Mouse (Mus musculus): ENCODE measurements around the gene Pald1.

Gene Pald1

DNA sequence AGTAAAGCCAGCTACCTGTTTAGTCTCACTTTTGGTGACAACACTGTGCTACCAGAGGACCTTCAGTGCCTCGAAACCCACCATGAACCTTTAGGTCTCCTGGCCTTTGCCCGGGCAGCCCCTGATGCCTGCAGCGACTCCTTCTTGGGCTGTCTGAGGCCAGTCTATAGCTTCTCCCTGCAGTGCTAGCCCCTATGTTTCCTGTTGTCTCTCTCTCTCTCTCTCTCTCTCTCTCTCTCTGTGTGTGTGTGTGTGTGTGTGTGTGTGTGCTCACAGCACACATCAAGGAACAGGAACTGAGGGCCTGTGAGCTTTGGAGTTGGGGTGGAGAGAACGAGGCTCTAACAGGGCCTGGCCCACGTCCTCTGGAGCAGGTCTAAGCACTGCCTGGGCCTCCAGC, 46.7 kb downstream of the Pald1 start:
- DNase-seq (ENCODE audit: inconsistent age in 2 of 2, low spot score in 1 of 2): no peak

DNA sequence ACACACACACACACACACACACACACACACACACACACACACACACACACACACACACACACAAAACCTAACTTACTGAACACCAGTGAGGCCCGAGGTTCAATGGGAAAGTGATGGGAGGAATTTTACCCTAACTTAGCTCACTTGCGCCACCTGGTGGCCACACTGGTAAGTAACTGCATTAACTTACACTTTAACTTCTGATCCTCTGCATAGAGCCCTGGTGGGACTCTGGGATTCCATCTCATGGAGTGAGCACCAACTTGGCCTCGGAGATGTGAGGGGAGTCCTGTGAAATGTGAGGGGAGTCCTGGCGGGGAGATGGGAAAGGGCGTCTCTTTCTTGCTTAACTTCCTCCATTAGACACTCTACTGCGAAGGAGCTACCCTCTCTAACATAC, 47.2 kb downstream of the Pald1 start:
- DNase-seq (ENCODE audit: inconsistent age in 2 of 2, low spot score in 1 of 2): peak; percentile 66 to 90

DNA sequence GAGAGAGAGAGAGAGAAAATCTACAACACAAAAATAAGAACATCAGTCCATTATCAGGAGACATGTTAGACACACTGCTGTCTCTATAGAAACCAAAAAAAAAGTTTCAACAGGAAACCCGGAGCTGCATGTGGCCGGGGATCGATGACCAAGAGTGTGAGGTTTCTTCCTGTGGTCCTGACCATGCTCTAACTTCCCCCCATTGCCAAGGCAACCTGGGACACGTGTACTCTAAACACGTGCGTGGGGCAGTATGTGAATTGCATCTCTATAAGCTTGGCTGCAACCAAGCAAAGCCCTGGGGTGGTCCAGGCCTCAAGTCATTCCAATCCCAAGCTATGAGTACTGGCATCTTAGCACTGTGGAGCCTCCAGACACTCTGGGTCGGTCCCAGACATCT, 48.8 kb downstream of the Pald1 start:
- no peak for DNase-seq (ENCODE audit: inconsistent age in 2 of 2, low spot score in 1 of 2)

DNA sequence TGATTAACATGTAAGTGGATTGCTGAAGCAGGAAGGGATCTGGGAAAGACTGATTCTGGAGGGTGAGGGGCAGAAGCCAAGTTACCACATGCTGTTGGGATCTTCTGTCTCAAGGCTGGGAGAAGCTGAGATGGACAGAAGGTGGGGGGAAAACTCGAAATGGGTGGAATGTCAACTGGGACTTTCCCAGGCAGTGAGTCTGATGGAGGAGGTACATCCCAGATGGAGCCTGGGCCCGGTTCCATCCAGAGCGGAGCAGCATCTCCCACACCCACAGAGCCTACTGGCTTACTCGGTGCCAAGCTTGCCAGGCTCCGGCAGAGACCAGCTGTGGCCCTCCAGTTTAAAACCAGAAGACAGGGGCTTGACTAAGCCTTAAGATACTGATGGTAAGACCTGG, 52.3 kb downstream of the Pald1 start:
- DNase-seq (ENCODE audit: inconsistent age in 2 of 2, low spot score in 1 of 2): no peak

DNA sequence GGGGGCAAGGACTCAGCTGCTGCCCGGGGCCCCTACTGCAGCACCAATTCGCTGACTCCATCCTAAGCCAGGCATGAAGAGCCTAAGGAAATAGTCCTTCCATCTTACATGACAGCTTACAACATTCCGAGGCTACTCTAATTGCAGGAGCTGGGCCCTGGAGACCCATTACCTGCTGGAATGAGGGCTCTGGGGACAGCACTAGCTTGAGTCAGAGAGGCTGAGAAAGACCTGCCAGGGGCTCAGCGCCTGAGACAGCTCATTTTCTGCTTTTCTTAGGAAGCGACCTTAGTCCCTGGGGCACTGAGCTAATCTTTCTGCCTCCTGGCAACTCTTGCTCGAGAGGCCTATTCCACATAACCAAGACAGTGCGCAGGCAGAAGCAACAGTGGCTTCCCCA, 54.4 kb downstream of the Pald1 start:
- DNase-seq (ENCODE audit: inconsistent age in 2 of 2, low spot score in 1 of 2): no peak

DNA sequence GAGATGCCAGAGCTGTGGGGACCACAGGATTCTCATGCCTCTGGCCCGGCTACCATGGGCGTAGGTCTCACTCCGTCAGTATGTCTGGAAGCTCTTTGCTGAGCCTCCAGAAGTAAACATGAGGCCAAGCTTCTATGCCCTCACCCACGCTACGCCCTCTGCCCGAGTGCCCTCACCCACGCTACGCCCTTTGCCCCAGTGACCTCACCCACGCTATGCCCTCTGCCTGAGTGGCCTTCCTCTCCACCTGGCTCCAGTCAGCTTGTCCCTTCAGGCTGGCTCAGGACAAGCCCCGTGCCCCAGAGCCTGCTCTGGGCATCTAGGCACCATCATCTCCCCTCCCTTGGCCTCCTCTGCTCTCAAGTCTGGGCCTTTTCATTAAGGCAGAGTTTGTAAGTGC, 55.8 kb downstream of the Pald1 start:
- DNase-seq (ENCODE audit: inconsistent age in 2 of 2, low spot score in 1 of 2): no peak

DNA sequence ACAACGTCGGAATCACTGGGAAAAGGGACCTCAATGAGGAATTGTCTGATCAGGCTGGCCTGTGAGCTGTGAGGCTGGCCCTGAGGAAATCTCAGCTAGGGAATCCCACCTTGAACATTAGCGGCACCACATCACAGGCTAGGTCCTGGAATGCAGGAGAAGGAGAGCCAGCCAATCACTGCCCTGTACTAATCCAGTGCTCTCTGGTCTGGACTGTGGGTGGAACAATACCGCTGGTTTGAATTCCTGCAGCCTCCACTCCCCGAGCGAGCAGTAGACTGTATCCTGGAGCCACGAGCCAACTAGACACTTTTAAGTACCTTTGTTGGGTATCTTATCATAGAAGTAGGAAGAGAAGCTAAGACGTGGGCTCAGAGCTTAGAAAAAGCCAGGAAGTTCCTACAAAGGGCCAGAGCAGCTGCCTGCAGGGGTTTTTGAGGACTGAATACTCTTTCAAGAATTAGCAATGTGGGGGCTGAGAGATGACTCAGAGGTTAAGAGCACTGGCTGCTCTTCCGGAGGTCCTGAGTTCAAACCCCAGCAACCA, 57.5 kb downstream of the Pald1 start:
- DNase-seq (ENCODE audit: inconsistent age in 2 of 2, low spot score in 1 of 2): no peak

DNA sequence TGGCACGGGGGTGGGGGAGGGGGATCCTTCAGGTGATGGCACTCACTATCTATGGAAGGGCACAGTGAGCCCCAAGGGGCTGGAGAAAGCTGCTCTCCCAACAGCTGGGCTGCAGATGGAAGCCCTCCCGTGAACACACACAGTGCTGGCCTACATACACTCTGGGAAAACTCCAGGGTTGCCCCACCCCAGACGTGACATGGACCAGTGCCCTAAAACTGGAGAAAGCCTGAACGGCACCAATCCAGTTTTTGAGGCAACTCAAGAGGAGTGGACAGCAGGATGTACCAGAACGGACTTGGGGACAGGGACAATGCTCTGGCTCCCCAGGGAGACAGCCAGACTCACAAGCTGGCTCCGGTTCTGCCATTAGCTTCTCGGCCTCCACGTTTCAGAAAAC, 58.6 kb downstream of the Pald1 start:
- no peak for DNase-seq (ENCODE audit: inconsistent age in 2 of 2, low spot score in 1 of 2)

DNA sequence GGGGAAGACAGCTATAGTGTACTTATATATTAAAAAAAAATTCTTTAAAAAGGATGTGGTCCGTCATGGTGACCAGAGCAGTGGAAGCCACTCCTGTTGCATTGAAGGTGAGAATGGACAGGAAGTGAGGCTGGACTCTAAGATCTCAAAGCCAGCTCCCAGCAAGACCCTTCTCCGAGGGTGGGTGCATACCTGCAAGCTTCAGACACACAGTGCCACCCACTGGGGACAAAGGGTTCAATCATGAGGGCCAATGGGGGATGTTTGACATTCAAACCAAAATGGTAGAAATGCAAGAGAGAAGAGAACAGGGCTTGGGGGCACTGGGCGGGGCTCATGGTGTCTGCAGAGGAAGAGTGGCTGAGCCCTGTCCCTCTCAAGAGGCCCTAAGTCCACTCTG, 64.8 kb downstream of the Pald1 start:
- DNase-seq (ENCODE audit: inconsistent age in 2 of 2, low spot score in 1 of 2): no peak

DNA sequence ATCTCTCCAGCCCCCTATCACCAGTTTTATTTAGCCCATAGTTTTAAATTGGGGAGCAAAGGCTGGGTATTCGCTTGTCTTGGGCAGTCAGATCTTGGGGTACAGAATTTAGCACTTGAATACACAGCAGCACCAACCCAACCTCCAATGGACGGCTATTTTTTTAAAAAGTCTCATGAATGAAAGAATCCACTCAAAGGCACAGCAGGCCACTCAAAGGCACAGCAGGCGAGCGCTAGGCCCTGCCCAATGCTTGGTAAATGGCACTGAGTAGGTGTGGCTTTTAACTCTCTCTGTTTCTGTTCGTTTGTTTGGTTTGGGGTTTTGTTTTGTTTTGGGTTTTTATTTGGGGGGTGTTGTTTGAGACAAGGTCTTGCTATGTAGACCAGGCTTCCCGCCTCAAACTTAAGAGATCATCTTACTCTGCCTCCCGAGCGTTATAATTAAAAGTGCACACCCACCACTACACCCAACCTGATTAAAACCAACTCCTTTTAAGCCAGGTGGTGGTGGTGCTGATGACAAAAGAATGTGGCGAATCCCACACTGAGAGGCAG, 67.9 kb downstream of the Pald1 start:
- no peak for DNase-seq (ENCODE audit: inconsistent age in 2 of 2, low spot score in 1 of 2)

DNA sequence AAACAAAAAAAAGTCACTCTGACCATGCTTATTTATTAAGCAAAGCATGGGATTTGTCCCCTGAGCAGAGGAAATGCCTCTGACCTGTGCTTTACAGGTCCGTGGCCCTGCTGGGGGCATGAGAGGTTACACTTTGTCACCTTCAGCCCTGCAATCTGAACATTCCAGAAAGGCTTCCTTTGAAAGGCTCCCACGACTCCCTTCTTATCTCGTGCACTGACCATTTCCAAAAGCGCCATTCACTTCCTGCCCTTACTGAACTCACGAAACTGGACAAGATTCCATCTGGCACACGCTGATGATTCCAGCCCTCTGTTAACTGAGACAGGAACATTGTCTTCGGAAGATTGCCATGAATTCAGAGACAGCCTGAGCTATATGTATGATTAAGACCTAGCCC, 69.6 kb downstream of the Pald1 start:
- DNase-seq (ENCODE audit: inconsistent age in 2 of 2, low spot score in 1 of 2): no peak

DNA sequence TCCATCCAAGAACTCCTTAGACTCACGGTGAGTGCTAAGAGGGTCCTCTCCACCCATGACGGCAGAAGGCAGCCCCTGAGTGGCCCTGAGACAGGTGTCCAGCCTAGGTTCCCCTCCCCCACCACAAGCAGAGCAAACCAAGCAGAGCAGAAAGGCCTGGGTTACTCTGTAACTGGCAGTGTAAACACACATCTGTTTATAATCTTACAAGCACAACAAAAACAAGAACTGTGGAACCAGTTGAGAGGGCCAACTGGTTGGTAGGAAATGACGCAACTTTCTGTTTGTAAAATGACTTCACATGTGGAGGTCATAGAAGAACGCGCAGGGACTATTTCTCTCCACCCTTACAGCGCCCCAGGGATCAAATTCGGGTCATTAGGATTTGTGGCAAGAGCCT, 70.6 kb downstream of the Pald1 start:
- no peak for DNase-seq (ENCODE audit: inconsistent age in 2 of 2, low spot score in 1 of 2)

DNA sequence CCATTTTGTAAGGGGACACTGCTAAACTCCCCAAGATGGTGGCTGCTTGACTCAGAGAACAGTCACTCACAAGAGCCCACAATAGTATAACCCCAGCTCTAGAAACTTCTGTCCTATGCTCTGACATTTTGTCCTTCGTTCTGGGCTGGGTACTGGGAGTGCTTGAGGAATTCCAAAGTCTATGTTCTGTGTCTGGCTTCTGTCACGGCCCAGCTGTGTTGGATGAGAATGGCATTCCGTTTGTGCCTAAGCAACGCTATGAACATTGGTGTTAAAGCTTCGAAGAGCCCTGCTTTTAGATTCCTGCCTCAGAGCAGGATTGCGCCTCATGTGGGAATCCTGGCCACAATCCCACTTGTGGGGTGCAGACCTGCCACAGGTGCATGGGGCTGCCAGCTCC, 71.2 kb downstream of the Pald1 start:
- no peak for DNase-seq (ENCODE audit: inconsistent age in 2 of 2, low spot score in 1 of 2)

DNA sequence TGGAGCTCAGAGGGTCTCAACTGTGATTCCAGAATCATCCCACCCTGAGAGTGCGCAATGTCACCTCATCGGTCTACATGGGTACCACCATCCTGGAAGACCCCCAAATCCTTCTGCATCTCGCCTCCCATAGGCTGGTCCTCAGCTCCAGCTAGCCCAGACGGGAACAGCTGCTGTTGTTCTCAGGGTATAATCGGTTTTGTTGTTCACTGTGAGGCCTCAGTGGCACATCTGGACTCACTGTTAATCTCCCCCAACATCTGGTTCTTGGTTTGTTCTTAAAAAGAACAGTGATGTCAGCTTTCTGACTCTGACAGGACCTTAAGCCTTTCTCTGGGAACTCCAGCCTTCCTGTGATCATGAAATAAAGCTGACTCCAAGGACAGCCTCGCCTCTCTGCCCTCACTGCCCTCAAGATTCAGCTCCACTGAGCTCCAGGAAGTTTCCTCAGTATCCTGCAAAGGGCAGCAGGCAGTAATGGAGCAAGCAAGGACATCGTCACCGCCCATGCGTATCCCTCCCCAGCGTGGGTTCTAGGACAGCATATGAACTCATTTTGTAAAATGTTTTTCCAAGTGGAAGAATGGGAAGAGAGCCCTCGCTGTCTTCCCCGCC, 74.5 kb downstream of the Pald1 start:
- DNase-seq (ENCODE audit: inconsistent age in 2 of 2, low spot score in 1 of 2): peak in 1 of 2 experiments; percentile 40

DNA sequence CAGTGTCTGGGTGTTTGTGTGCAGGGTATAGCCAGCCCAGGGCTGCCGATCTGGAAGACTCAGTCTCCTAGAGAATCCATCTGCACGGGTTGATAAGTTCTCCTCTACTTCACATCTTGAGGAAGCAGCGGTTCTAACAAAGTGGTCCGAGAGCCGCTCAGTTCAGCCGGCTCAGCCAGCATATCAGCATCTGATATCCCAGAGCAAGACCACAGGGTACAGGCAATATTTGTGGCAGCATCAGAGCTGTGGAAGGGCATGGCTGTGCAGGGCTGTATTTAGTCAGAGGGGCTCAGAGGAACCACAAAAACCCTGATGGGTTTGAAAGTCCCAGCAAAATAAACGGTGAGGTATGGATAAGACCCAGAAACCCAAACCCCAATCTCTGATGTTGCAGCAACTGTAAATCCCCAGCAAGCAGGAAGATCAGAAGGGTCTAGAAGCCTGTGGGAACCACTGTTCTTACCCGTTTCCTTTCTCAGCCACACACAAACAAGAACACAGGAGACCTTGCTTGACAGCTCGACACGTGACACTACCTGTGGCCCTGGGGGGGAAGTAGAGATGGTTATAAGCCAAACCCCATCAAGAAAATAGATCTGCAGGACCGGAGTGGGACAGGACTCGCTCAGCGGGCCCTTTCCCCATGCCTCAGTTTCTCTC, 77.3 kb downstream of the Pald1 start:
- DNase-seq (ENCODE audit: inconsistent age in 2 of 2, low spot score in 1 of 2): no peak

DNA sequence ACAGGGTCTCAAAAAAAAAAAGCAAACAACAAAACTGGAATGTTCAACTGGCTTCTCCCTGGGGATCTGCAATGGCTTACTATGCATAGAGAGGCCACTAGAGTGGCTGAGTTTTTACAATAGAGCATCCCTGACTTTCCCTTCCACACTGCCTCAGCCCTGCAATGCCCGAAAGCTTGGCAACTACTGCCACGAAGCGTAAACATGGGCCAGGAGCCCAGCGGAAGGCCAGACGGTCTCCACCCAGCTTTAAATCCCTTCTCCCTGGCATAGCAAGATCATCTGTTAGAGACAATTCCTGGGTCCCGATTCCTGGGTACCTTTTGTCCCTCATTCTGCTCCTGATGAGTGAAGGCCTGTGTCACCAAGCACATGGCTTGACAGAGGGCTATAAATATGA, 79.3 kb downstream of the Pald1 start:
- no peak for DNase-seq (ENCODE audit: inconsistent age in 2 of 2, low spot score in 1 of 2)

DNA sequence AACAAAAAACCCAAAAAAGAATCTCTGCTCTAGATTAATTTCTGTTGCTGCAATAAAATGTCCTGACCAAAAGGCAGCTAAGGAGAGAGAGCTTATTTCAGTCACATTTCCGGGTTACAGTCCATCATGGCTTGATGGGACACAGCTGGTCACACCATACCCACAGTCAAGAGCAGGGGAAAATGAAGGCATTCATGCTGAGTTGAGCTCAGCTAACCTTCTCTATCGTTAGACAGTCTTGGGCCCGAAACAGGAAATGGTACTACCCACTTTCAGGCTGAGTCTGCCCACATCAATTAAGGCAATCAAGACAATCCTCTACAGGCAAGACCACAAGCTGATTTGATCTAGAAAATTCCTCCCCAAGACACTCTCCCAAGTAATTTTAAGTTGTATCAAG, 82.3 kb downstream of the Pald1 start:
- DNase-seq (ENCODE audit: inconsistent age in 2 of 2, low spot score in 1 of 2): no peak

DNA sequence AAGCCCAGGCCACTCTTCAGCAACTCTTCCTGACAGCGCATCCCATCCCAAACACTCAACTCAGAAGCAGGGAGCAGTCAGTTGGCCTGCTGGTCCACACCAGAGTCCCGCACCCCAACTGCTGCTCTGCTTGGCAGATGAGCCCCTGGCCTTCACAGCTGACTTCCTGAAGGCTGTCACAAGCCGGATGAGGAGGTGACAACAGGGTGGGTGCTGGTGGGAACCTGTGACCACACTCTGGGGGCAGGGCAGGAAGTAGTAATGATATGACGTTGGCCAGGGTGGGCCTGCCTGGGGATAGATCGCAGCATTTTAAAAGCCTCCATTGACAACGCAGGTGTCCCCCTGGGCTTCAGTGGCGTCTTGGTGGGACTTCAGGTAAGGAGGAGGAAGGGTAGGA, 85.9 kb downstream of the Pald1 start, which contains the start of gene Prf1:
TSS of gene Prf1 (plus strand) at position 357 of the 400 bp plus-strand sequence.
- no peak for DNase-seq (ENCODE audit: inconsistent age in 2 of 2, low spot score in 1 of 2)

DNA sequence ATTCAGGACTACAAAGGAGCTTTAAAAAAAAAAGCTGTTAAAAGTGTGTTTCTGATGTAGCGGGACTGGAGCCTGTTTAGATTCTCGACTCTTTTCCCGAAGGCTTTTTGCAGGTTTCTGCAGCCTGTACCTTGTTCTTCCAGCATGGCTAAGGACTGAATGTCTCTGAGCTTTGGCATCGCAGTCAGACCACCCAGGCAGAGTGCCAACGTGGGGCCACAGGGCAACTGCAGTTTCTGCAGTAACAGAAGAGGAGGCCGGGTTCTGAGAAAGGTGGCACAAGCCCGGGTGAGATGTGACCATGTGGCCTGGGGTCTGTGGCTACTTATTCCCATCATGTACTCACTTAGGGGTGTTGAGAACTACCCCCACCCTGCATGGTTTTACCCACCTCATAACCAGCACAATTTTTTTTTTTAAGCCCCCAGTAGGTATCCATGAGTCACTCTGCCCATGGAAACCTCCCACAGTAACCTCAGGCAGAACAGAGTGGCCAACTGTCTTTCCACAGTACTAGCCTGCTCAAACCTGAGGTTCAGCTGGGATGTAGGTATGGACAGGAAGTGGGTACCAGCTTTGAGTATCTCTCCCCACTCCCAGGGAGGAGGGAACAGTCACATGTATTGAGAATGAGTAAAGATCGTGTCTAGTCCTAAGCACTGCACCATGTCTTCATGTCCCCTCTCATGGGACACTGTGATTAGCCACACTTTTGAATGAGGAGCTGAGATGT, 86.5 kb downstream of the Pald1 start:
- no peak for DNase-seq (ENCODE audit: inconsistent age in 2 of 2, low spot score in 1 of 2)

DNA sequence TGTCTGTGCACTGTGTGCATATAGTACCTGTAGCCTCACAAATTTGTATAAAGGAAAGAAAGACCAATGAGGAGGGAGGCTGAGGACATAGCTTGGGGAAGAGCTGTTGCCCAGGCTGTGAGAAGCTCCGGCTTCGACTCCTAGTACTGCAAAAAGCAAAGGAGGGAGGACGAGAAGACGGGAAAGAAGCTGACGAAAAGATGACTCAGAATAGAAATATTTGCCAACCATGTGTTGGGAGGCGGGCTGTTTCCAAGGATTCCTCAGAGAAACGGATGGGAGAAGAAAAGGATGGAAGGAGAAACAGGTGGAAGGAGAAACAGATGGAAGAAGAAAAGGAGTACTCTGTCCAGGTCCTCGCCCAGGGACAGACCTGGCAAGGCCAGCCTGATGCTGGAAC, 89.1 kb downstream of the Pald1 start:
- DNase-seq (ENCODE audit: inconsistent age in 2 of 2, low spot score in 1 of 2): no peak

DNA sequence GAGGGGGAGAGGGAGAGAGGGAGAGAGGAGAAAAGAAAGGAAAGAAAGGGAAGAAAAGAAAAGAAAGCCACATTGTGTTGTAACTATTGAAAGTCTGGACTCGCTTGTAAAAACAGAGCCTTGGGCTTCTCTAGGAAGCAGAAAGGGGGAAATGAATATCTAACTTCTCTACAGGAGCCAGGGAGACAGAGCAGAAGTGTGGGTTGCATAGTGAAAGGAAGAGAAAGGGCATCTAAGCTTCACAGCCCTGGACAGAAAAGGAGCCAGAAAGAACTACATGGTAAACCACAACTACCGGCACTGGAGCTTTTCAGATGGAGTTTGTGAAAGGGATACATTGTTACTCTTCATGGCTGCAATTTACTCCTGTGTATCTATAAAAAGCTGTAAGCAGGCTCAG, 92.9 kb downstream of the Pald1 start:
- no peak for DNase-seq (ENCODE audit: inconsistent age in 2 of 2, low spot score in 1 of 2)

DNA sequence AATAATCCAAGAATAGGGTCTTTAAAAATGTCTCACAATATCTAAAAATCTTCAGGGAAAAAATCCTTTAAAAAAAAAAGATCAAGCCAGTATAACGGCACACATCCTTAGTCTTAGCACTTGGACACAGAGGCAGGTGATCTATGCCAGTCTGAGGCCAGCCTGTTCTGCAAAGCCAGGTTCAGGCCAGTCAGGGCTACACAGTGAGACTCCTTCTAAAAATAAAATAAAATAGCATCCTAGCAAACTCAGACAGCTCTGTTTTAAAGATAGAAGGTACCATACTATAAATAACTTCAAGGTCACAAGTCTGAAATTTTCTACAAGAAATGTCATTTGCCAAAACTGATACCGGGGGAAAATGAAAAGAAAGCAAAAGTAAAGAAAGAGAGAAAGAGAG, 93.3 kb downstream of the Pald1 start:
- no peak for DNase-seq (ENCODE audit: inconsistent age in 2 of 2, low spot score in 1 of 2)
